Mouse (Mus musculus) liver, postnatal 0 days (tissue): ENCODE measurements at regions not wholly inside any gene's neighbourhood (a gene's known extent, or its start where the extent isn't known, plus 50 kb on each side); places are given as distances from the start of the nearest gene placed in this dataset.

Source experiments
- CTCF ChIP-seq: sonication (generic); IDR thresholded peaks from 2 replicates; pipeline ENCODE4 v1.5.1; 2016; ENCODE audit warnings: antibody characterized with exemption, low read depth
- EP300 ChIP-seq: IDR thresholded peaks from 2 replicates; pipeline ENCODE4 v1.6.1; 2016; ENCODE audit warnings: antibody characterized with exemption, low read depth, mild to moderate bottlenecking

- no peak for TF ChIP-seq CTCF
- no peak for TF ChIP-seq EP300
Measured at GRCm38 (mm10) chr3:120823536-120823935, 348.0 kb downstream of the Rwdd3 start.
